Mouse (Mus musculus): ENCODE results near the gene Lingo1. TPM values are rescaled to one million over a fixed set of nuclear protein-coding genes. Genes with fewer than 3 reads are reported as not detected.

The Lingo1 gene
- total and polyA plus RNA-seq, 2 experiments, result under 0.01 to 0.27 TPM

DNA sequence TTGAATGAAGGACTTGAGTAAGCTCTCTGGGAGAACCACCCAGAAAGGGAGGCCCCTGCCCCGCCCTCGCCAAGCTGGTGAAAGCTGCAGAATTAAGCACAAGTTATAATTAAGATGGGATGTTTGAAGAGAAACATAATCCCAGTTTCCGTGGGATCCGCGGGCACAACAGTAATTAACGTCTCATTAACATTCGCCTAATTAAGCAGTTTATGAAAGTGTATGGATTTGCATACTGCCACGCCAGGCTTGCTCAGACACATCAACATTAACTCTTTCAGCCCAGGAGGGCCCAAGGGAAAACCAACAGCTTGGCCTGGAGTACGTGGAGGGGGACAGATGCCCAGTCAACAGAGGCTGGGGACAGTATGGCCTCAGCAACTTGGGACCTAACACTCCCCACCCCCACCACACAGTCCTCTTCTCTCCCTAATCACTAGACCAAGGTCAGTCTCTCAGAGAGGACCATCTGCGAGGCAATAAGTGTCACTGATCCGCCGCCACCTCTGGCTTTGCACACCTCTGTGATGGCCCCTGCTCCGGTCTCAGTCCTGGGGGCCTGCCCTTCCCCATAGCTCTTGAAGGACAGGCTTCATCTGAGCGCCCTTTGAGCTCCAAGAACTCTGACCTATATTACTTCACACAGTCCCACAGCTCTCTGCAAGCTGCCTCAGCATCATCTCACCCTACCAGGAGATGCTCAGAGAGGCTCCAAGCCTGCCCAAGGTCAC lies 49.9 kb downstream of the Lingo1 start:
- no peak for TF ChIP-seq POLR2A (IDR thresholded peaks at IDR 0.05; ENCODE audit: extremely low read depth, insufficient read depth, low read length)
- no peak for TF ChIP-seq CTCF (IDR thresholded peaks at IDR 0.05; ENCODE audit: low read depth, low read length)
- Histone ChIP-seq H3K4me1 (ENCODE audit: control insufficient read depth, insufficient read depth, low read length) (no peaks in the 10 kb centered on the region), H3K27ac (replicated peaks; ENCODE audit: insufficient read depth, low read depth, low read length) (no peak overlapping the region)

GRCm38 (mm10) chr9:56744369-56744768 lies 51.9 kb downstream of the Lingo1 start:
- Histone ChIP-seq H3K4me1 (ENCODE audit: control insufficient read depth, insufficient read depth, low read length) (no peaks in the 10 kb centered on the region), H3K36me3 (ENCODE audit: control insufficient read depth, insufficient read depth, low read length) (no peaks in the 10 kb centered on the region), H3K9ac (ENCODE audit: low read depth, low read length) (no peak overlapping the region), H3K27me3 (ENCODE audit: control insufficient read depth, insufficient read depth, low read length) (no peaks in the 10 kb centered on the region; the same call in 1 of the 2 replicates), H3K27ac (replicated peaks; ENCODE audit: insufficient read depth, low read depth, low read length) (no peak overlapping the region), H3K79me2 (ENCODE audit: control insufficient read depth, insufficient read depth, low read length) (no peaks in the 10 kb centered on the region), H3K4me3 (ENCODE audit: insufficient read depth, low read depth, low read length) (no peak overlapping the region)
- TF ChIP-seq POLR2A (IDR thresholded peaks at IDR 0.05; ENCODE audit: extremely low read depth, insufficient read depth, low read length), result no peak
- WGBS, result 49% methylated on average over 5 of the region's 5 CpGs
- DNase-seq (ENCODE audit: extremely low read depth, low read depth, low spot score), result no peak

More for the DNA sequence above, 49.9 kb downstream of the Lingo1 start:
- Histone ChIP-seq H3K4me3 (ENCODE audit: insufficient read depth, low read depth, low read length) (no peak overlapping the region), H3K9ac (ENCODE audit: low read depth, low read length) (no peak overlapping the region), H3K79me2 (ENCODE audit: control insufficient read depth, insufficient read depth, low read length) (no peaks in the 10 kb centered on the region), H3K27me3 (ENCODE audit: control insufficient read depth, insufficient read depth, low read length) (no peaks in the 10 kb centered on the region; the same call in 1 of the 2 replicates), H3K36me3 (ENCODE audit: control insufficient read depth, insufficient read depth, low read length) (no peaks in the 10 kb centered on the region)
- 69% methylated on average over 14 of the region's 14 CpGs for WGBS
- no peak for DNase-seq (ENCODE audit: extremely low read depth, low read depth, low spot score)

- 66% methylated on average over 5 of the region's 5 CpGs for WGBS
- Histone ChIP-seq H3K4me1 (ENCODE audit: control insufficient read depth, insufficient read depth, low read length) (no peaks in the 10 kb centered on the region), H3K27ac (replicated peaks; ENCODE audit: insufficient read depth, low read depth, low read length) (no peak overlapping the region), H3K27me3 (ENCODE audit: control insufficient read depth, insufficient read depth, low read length) (no peaks in the 10 kb centered on the region), H3K79me2 (ENCODE audit: control insufficient read depth, insufficient read depth, low read length) (no peaks in the 10 kb centered on the region), H3K36me3 (ENCODE audit: control insufficient read depth, insufficient read depth, low read length) (no peaks in the 10 kb centered on the region), H3K4me3 (ENCODE audit: insufficient read depth, low read depth, low read length) (no peak overlapping the region), H3K9ac (ENCODE audit: low read depth, low read length) (no peak overlapping the region)
- DNase-seq (ENCODE audit: extremely low read depth, low read depth, low spot score), result no peak
- TF ChIP-seq POLR2A (IDR thresholded peaks at IDR 0.05; ENCODE audit: extremely low read depth, insufficient read depth, low read length), result no peak
- TF ChIP-seq CTCF (IDR thresholded peaks at IDR 0.05; ENCODE audit: low read depth, low read length), result no peak
Measured at GRCm38 (mm10) chr9:56739181-56739737, 57.0 kb downstream of the Lingo1 start.

DNA sequence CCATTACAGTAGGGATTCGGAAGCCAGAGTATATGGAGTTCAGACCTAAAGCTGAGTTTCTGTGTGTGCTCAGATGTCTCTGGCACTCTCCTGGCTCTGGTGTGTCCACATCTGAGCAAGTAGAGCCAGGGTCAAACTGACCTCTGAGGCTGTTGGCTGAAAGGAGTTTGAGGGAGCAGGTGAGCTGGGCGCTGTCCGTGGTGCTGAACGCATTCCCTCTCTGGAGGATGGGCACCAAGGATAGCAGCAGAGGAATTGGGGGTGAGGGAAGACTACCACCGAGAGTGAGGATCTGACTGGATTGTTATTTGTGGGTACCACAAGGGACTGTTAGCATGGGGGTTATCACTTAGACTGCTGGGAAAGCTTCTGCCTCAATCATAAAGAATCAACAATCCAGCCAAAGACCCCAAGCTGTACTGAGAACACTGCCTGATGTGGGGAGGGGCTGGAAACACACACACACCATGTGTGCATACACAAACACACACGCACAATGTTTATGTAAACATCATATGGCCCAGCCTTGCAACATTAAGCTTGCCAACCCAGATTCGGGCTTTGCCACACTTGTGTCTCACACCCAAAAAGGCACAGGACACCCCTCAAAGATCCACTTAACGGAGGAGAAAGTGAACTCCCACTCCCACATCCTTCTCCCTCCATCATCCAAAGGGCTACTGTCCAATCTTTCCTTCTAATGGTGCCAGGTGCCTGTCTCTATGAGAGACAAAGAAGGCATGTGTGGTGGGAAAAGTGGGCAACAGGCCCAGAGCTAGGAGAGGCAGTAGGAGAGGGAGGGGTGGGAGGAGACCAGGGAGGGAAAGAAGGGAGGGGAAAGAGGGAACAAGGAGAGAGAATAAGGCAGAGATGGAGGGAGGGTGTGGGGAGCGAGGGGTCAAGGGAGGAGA lies 57.8 kb downstream of the Lingo1 start:
- DNase-seq (ENCODE audit: extremely low read depth, low read depth, low spot score), result no peak
- Histone ChIP-seq H3K79me2 (ENCODE audit: control insufficient read depth, insufficient read depth, low read length) (no peaks in the 10 kb centered on the region), H3K27me3 (ENCODE audit: control insufficient read depth, insufficient read depth, low read length) (no peaks in the 10 kb centered on the region; the same call in 1 of the 2 replicates), H3K4me1 (ENCODE audit: control insufficient read depth, insufficient read depth, low read length) (no peaks in the 10 kb centered on the region), H3K36me3 (ENCODE audit: control insufficient read depth, insufficient read depth, low read length) (no peaks in the 10 kb centered on the region), H3K27ac (replicated peaks; ENCODE audit: insufficient read depth, low read depth, low read length) (no peak overlapping the region), H3K9ac (ENCODE audit: low read depth, low read length) (no peak overlapping the region), H3K4me3 (ENCODE audit: insufficient read depth, low read depth, low read length) (no peak overlapping the region)
- WGBS, result 39% methylated on average over 9 of the region's 9 CpGs
- no peak for TF ChIP-seq POLR2A (IDR thresholded peaks at IDR 0.05; ENCODE audit: extremely low read depth, insufficient read depth, low read length)

DNA sequence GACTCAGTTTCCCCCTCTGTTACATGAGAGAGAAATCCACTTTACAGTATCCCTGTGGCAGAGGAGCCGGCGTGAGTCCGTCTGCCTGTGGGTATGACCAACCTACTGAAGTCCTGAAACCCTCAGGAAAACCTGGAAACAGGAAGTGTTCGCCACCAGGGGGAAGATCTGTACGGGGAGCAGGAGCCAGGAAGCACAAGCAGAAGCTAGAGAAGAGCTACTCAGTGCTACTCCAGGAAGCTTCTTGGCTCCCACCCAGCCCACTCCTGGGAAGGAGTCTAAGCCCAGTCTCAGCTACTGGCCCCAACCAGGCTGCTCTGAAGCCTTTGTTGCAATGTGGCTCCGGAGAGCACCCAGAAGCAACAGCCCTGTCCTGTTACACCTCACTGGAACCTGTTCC lies 61.9 kb downstream of the Lingo1 start:
- Histone ChIP-seq H3K9ac (ENCODE audit: low read depth, low read length) (no peak overlapping the region), H3K27me3 (ENCODE audit: control insufficient read depth, insufficient read depth, low read length) (peaks cover 2% of the 10 kb centered on the region; the same call in 1 of the 2 replicates), H3K27ac (replicated peaks; ENCODE audit: insufficient read depth, low read depth, low read length) (no peak overlapping the region), H3K4me1 (ENCODE audit: control insufficient read depth, insufficient read depth, low read length) (no peaks in the 10 kb centered on the region), H3K4me3 (ENCODE audit: insufficient read depth, low read depth, low read length) (no peak overlapping the region), H3K36me3 (ENCODE audit: control insufficient read depth, insufficient read depth, low read length) (no peaks in the 10 kb centered on the region), H3K79me2 (ENCODE audit: control insufficient read depth, insufficient read depth, low read length) (no peaks in the 10 kb centered on the region)
- 54% methylated on average over 6 of the region's 6 CpGs for WGBS
- TF ChIP-seq POLR2A (IDR thresholded peaks at IDR 0.05; ENCODE audit: extremely low read depth, insufficient read depth, low read length) (no peak), CTCF (IDR thresholded peaks at IDR 0.05; ENCODE audit: low read depth, low read length) (no peak)
- no peak for DNase-seq (ENCODE audit: extremely low read depth, low read depth, low spot score)

All from liver, adult 2 months (tissue).